Comparison of ENCODE assay signal across 10 mouse cellular contexts in the genomic region with DNA sequence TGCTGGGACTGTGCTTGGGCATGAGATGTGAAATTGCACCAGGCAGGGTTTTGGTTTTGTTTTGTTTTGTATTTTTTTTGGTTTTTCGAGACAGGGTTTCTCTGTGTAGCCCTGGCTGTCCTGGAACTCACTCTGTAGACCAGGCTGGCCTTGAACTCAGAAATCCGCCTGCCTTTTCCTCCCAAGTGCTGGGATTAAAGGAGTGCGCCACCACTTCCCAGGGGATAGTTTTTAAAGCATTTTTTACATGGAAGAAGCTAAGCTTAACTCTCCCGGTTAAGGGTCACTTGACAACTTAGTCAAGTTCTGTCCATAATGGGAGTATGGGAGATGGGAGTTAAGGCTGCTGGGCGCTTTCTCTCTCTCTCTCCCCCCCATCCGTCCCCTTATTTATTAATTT. TPM values are rescaled to one million over a fixed set of nuclear protein-coding genes. Genes with fewer than 3 reads are reported as not detected.
A peak's percentile ranks its signal among the peaks of the same experiment; 100 is the strongest.
DNase-seq lines count a peak whose midpoint lies in the region; ATAC-seq and TF ChIP-seq lines count a peak whose summit lies in the region.
"Had no signal": no experiment of that assay in that cellular context is flagged by ENCODE, and none has a peak within 500 bp of the region (broad histone marks: within the 10 kb centered on the region; RNA-seq: fewer than 3 reads in every experiment).

No protein-coding gene starts in this region.

- TF ChIP-seq EP300 in stomach, postnatal 0 days (optimal IDR thresholded peaks at IDR 0.05): no peak

- TF ChIP-seq CTCF in stomach, postnatal 0 days (IDR thresholded peaks at IDR 0.05; ENCODE audit: low read depth): no peak

- no peak for ATAC-seq in neural tube, embryonic 11.5 days (ENCODE audit: insufficient read depth, low FRiP score, low TSS enrichment)
- no peak for ATAC-seq in forebrain, embryonic 16.5 days
- no peak for ATAC-seq in liver, embryonic 13.5 days (ENCODE audit: low read depth)
- ATAC-seq in stomach, postnatal 0 days (ENCODE audit: low FRiP score, low TSS enrichment): no peak

- H3K9ac ChIP-seq in neural tube, embryonic 11.5 days (ENCODE audit: low read length): no peak overlapping the region; the same call in 1 of the 2 replicates
- H3K9ac ChIP-seq in forebrain, embryonic 16.5 days (replicated peaks; ENCODE audit: low read depth, low read length): no peak overlapping the region
- H3K9ac ChIP-seq in liver, embryonic 13.5 days: peak overlapping the region; percentile 98
- H3K9ac ChIP-seq in stomach, postnatal 0 days (ENCODE audit: low read length): peak overlapping the region; percentile 97; the same call in 1 of the 2 replicates

- H3K4me1 ChIP-seq in neural tube, embryonic 11.5 days (ENCODE audit: control insufficient read depth, insufficient read depth, low read length): peaks cover 18% of the 10 kb centered on the region; the same call in 1 of the 2 replicates
- H3K4me1 ChIP-seq in forebrain, embryonic 16.5 days (replicated peaks; ENCODE audit: control insufficient read depth, insufficient read depth, low read length): peaks cover 34% of the 10 kb centered on the region
- peaks cover 83% of the 10 kb centered on the region for H3K4me1 ChIP-seq in liver, embryonic 13.5 days (replicated peaks)
- peaks cover 12% of the 10 kb centered on the region; the same call in 1 of the 2 replicates for H3K4me1 ChIP-seq in stomach, postnatal 0 days (replicated peaks; ENCODE audit: control insufficient read depth, insufficient read depth)

- intact Hi-C loops in left cerebral cortex, postnatal 14 days (cut with DNase I): no loop called here

- H3K27ac ChIP-seq in neural tube, embryonic 11.5 days (ENCODE audit: low read depth, low read length): no peak overlapping the region
- no peak overlapping the region for H3K27ac ChIP-seq in forebrain, embryonic 16.5 days (ENCODE audit: low read length)
- H3K27ac ChIP-seq in liver, embryonic 13.5 days: peak overlapping the region; percentile 95
- 0 out of 2 replicates have a peak overlapping the region, but pooled peaks have one; percentile 94 for H3K27ac ChIP-seq in stomach, postnatal 0 days (replicated peaks)

- 67% methylated on average over 6 of the region's 6 CpGs for WGBS in neural tube, embryonic 11.5 days
- 62% methylated on average over 6 of the region's 6 CpGs for WGBS in forebrain, embryonic 16.5 days
- 41% methylated on average over 6 of the region's 6 CpGs for WGBS in liver, embryonic 13.5 days (ENCODE audit: insufficient replicate concordance)
- WGBS in stomach, postnatal 0 days: 80% methylated on average over 6 of the region's 6 CpGs

- peak overlapping the region; percentile 68; the same call in 1 of the 2 replicates for H3K4me2 ChIP-seq in neural tube, embryonic 11.5 days (ENCODE audit: low read depth)
- H3K4me2 ChIP-seq in forebrain, embryonic 16.5 days (ENCODE audit: low read length): peak overlapping the region; percentile 81
- H3K4me2 ChIP-seq in liver, embryonic 13.5 days: peak overlapping the region; percentile 96
- H3K4me2 ChIP-seq in stomach, postnatal 0 days (replicated peaks; ENCODE audit: low read depth): peak overlapping the region; percentile 75; the same call in 1 of the 2 replicates

- no peak overlapping the region for H3K4me3 ChIP-seq in neural tube, embryonic 11.5 days (ENCODE audit: low read depth, low read length)
- peak overlapping the region; percentile 94 for H3K4me3 ChIP-seq in forebrain, embryonic 16.5 days (replicated peaks; ENCODE audit: low read length)
- peak overlapping the region; percentile 89 for H3K4me3 ChIP-seq in liver, embryonic 13.5 days (replicated peaks)
- no peak overlapping the region for H3K4me3 ChIP-seq in stomach, postnatal 0 days (ENCODE audit: low read depth, low read length)

- no peak for DNase-seq in neural tube, embryonic 11.5 days (ENCODE audit: low spot score)
- no peak for DNase-seq in neural tube, embryonic 10.5 days (ENCODE audit: extremely low spot score, low spot score)
- DNase-seq in liver, embryonic 13.5 days: no peak
- DNase-seq in stomach, postnatal 0 days (ENCODE audit: low spot score): no peak
- DNase-seq in left cerebral cortex, postnatal 14 days (ENCODE audit: low spot score in 2 of 2): no peak
- DNase-seq in adipocyte (ENCODE audit: low spot score): no peak
- no peak for DNase-seq in thymus, postnatal 4 days
- DNase-seq: embryo, embryonic 11 days; kidney, adult 9 months had no signal

- H3K9me3 ChIP-seq in neural tube, embryonic 11.5 days (ENCODE audit: control insufficient read depth, low read length): no peaks in the 10 kb centered on the region
- H3K9me3 ChIP-seq in forebrain, embryonic 16.5 days (ENCODE audit: control insufficient read depth, low read length): no peaks in the 10 kb centered on the region
- no peaks in the 10 kb centered on the region for H3K9me3 ChIP-seq in liver, embryonic 13.5 days (replicated peaks)
- H3K9me3 ChIP-seq in stomach, postnatal 0 days (ENCODE audit: control insufficient read depth, low read length): no peaks in the 10 kb centered on the region

- no peaks in the 10 kb centered on the region for H3K27me3 ChIP-seq in neural tube, embryonic 11.5 days (ENCODE audit: control insufficient read depth, insufficient read depth, low read length)
- no peaks in the 10 kb centered on the region for H3K27me3 ChIP-seq in forebrain, embryonic 16.5 days (replicated peaks; ENCODE audit: control insufficient read depth, insufficient read depth, low read length)
- H3K27me3 ChIP-seq in liver, embryonic 13.5 days: no peaks in the 10 kb centered on the region
- no peaks in the 10 kb centered on the region for H3K27me3 ChIP-seq in stomach, postnatal 0 days (ENCODE audit: control insufficient read depth, insufficient read depth, low read length)

- no peaks in the 10 kb centered on the region for H3K36me3 ChIP-seq in neural tube, embryonic 11.5 days (ENCODE audit: control insufficient read depth, insufficient read depth, low read length)
- H3K36me3 ChIP-seq in forebrain, embryonic 16.5 days (ENCODE audit: control insufficient read depth, insufficient read depth): no peaks in the 10 kb centered on the region
- H3K36me3 ChIP-seq in liver, embryonic 13.5 days: peaks cover 14% of the 10 kb centered on the region
- no peaks in the 10 kb centered on the region for H3K36me3 ChIP-seq in stomach, postnatal 0 days (ENCODE audit: control insufficient read depth, insufficient read depth, low read length)

RNA-seq across cellular contexts. Expression of gene Cers2, which starts 0.5 kb away (rescaled TPM):
- 107 and 109 TPM in 2 replicates for polyA plus RNA-seq in neural tube, embryonic 11.5 days (2014; fragmentation: Nextera tagmentation; extraction: Ambion mirVana)
- polyA plus RNA-seq in forebrain, embryonic 16.5 days (2015; fragmentation: Nextera tagmentation; extraction: Ambion mirVana): 104 and 108 TPM in 2 replicates
- polyA plus RNA-seq in liver, embryonic 13.5 days (2015; fragmentation: Nextera tagmentation; extraction: Ambion mirVana): 113 and 125 TPM in 2 replicates
- polyA plus RNA-seq in stomach, postnatal 0 days (2015; fragmentation: Nextera tagmentation; extraction: Ambion mirVana): 75.0 and 80.3 TPM in 2 replicates
- total RNA-seq in left cerebral cortex, postnatal 14 days (2021): 10 to 100 TPM; 39.1 to 46.8 TPM

RNA-seq across cellular contexts. Expression of gene Anxa9, which starts 7.1 kb away (rescaled TPM):
- 1.2 TPM in 2 replicates for polyA plus RNA-seq in neural tube, embryonic 11.5 days (2014; fragmentation: Nextera tagmentation; extraction: Ambion mirVana)
- 0.51 and 0.86 TPM in 2 replicates for polyA plus RNA-seq in forebrain, embryonic 16.5 days (2015; fragmentation: Nextera tagmentation; extraction: Ambion mirVana)
- 3.0 and 3.1 TPM in 2 replicates for polyA plus RNA-seq in liver, embryonic 13.5 days (2015; fragmentation: Nextera tagmentation; extraction: Ambion mirVana)
- 57.2 and 63.1 TPM in 2 replicates for polyA plus RNA-seq in stomach, postnatal 0 days (2015; fragmentation: Nextera tagmentation; extraction: Ambion mirVana)
- under 1 TPM; 0.64 to 0.89 TPM for total RNA-seq in left cerebral cortex, postnatal 14 days (2021)

RNA-seq across cellular contexts. Expression of gene Prune1, which starts 32.2 kb away (rescaled TPM):
- 32.4 and 32.9 TPM in 2 replicates for polyA plus RNA-seq in neural tube, embryonic 11.5 days (2014; fragmentation: Nextera tagmentation; extraction: Ambion mirVana)
- polyA plus RNA-seq in forebrain, embryonic 16.5 days (2015; fragmentation: Nextera tagmentation; extraction: Ambion mirVana): 45.8 and 55.6 TPM in 2 replicates
- 8.6 and 11.0 TPM in 2 replicates for polyA plus RNA-seq in liver, embryonic 13.5 days (2015; fragmentation: Nextera tagmentation; extraction: Ambion mirVana)
- polyA plus RNA-seq in stomach, postnatal 0 days (2015; fragmentation: Nextera tagmentation; extraction: Ambion mirVana): 10.1 and 11.7 TPM in 2 replicates
- total RNA-seq in left cerebral cortex, postnatal 14 days (2021): 10 to 100 TPM; 31.7 to 32.3 TPM

RNA-seq across cellular contexts. Expression of gene Mindy1, which starts 32.9 kb away (rescaled TPM):
- 46.1 and 48.1 TPM in 2 replicates for polyA plus RNA-seq in neural tube, embryonic 11.5 days (2014; fragmentation: Nextera tagmentation; extraction: Ambion mirVana)
- 43.6 and 44.3 TPM in 2 replicates for polyA plus RNA-seq in forebrain, embryonic 16.5 days (2015; fragmentation: Nextera tagmentation; extraction: Ambion mirVana)
- polyA plus RNA-seq in liver, embryonic 13.5 days (2015; fragmentation: Nextera tagmentation; extraction: Ambion mirVana): 17.0 and 18.6 TPM in 2 replicates
- 55.9 and 64.1 TPM in 2 replicates for polyA plus RNA-seq in stomach, postnatal 0 days (2015; fragmentation: Nextera tagmentation; extraction: Ambion mirVana)
- 10 to 100 TPM; 23.5 to 25.5 TPM for total RNA-seq in left cerebral cortex, postnatal 14 days (2021)

RNA-seq across cellular contexts. Expression of gene Setdb1, which starts 42.9 kb away (rescaled TPM):
- 67.1 and 68.7 TPM in 2 replicates for polyA plus RNA-seq in neural tube, embryonic 11.5 days (2014; fragmentation: Nextera tagmentation; extraction: Ambion mirVana)
- polyA plus RNA-seq in forebrain, embryonic 16.5 days (2015; fragmentation: Nextera tagmentation; extraction: Ambion mirVana): 52.6 and 53.9 TPM in 2 replicates
- 15.9 and 20.0 TPM in 2 replicates for polyA plus RNA-seq in liver, embryonic 13.5 days (2015; fragmentation: Nextera tagmentation; extraction: Ambion mirVana)
- 8.6 and 9.2 TPM in 2 replicates for polyA plus RNA-seq in stomach, postnatal 0 days (2015; fragmentation: Nextera tagmentation; extraction: Ambion mirVana)
- 10 to 100 TPM; 38.1 to 41.5 TPM for total RNA-seq in left cerebral cortex, postnatal 14 days (2021)

Comparison
In these comparisons a context has a peak if more than half of its experiments do, and no peak if none do; other contexts are left out.
1. H3K27ac ChIP-seq: peak in liver, embryonic 13.5 days (single experiment) and stomach, postnatal 0 days (single experiment); none in neural tube, embryonic 11.5 days (single experiment) and forebrain, embryonic 16.5 days (single experiment).
2. H3K4me3 ChIP-seq: peak in forebrain, embryonic 16.5 days (single experiment) and liver, embryonic 13.5 days (single experiment); none in neural tube, embryonic 11.5 days (single experiment) and stomach, postnatal 0 days (single experiment).
3. H3K9ac ChIP-seq: peak in liver, embryonic 13.5 days (single experiment) and stomach, postnatal 0 days (single experiment); none in neural tube, embryonic 11.5 days (single experiment) and forebrain, embryonic 16.5 days (single experiment).
4. RNA of gene Anxa9, which starts 7.1 kb away (polyA plus RNA-seq): 57.2 to 63.1 TPM in stomach, postnatal 0 days; 3.0 to 3.1 TPM in liver, embryonic 13.5 days, 1.2 TPM in neural tube, embryonic 11.5 days and 0.51 to 0.86 TPM in forebrain, embryonic 16.5 days; every median in the first group is over 10 times any median in the second.
5. Peak in every context shown above with its lines, with median percentiles within 50 percentile points of each other: H3K4me2 ChIP-seq.